Mouse (Mus musculus) kidney, adult 9 months (tissue): Measurements from ENCODE around the gene Adgrf1.

ENCODE experiments used
- DNase-seq: peaks from one replicate; pipeline ENCODE4 v3.0.0; 2022

Adgrf1 gene

DNA sequence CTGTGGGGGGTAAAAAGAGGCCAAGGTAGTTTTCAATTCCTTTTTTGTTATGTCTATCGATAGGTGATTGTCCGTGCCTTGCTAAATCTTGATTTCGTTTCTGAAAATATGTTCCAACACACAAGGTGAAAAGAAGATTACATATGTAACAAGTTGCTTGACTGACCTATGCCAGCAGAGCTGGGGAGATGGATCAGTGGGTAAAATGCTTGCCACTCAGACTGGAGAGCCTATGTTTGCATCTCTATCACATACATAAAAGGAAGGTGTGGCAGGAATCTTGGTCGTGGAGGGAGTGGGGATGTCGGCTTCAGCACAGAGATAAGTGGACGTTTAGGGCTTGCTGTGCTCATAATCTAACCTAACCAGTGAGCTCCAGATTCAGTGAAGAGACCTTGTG is 93.8 kb downstream of the Adgrf1 start:
- DNase-seq, result no peak

DNA sequence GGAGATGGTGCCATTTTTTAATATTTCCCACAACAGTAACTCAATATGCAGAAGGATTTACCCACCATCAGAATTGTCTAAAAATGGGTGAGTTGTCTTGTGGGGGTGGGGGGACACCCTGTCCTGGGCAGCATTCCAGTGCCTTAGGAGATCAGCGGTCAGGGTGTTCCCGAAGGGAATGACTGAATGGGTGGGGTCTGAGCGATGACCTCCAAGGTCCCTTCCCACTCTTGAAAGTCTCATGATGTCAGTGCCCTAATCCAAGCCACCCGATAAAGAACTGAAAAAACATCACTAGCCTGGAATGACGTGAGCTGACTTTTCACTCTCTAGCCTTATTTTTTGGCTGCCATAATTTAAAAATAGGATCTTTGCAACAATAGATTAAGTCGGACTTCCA is 95.2 kb downstream of the Adgrf1 start:
- DNase-seq, result peak; percentile 47

DNA sequence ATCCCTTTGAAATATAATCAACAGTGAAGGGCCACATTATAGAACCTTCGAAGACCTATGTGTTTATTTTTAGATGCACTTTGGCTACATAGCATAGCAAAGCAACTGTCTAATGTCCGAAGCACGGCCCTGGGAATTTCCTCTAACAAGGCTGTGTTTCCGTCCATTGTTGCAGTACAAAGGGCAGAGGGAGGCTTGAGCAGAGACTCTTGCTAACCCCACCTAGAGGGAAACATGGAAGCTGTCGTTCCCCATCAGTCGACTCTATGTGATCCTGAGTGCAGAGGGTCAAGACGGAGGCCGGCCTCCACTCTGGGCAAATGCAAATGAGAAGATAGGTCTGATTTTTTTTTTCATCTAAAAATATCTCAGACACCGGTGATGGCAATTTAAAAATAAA is 96.4 kb downstream of the Adgrf1 start:
- peak; percentile 65 for DNase-seq

DNA sequence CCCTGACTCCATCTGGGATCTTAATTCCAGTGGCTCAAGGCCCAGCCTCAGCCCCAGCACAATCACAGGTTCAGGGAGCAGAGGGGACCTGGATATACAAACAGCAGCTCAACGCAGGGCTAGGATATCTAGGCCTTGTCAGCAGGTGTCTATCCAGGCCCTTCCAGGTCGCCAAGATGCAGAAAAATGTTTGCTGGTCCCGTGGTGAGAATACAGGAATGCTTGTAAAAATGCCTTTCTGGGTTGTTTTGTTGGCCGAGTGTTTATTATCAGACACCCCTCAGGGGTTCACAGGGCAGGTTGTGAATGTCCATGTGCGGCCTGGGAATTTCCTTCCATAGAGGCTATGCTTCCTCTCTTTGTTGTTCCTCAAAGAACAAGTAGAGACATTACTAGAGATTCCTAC is 98.0 kb downstream of the Adgrf1 start:
- DNase-seq, result peak; percentile 33

DNA sequence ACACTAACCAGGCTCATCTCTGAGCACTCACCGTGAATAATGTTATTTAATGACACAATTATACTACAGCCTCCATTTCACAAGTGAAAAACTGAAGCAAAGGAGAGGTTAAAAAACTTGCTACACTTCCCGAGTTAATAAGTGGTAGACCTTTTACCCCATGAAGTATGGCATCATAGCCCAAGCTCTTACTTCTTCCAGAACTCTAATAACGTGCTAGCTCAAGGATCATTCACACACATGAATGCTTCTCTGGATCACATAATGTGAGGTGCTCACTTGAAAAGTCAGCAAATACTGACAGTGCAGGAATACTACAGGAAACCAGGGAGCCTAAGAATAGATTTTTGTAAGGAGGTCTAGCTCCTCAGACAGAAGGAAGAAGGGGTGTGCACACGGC is 102.5 kb downstream of the Adgrf1 start:
- no peak for DNase-seq

DNA sequence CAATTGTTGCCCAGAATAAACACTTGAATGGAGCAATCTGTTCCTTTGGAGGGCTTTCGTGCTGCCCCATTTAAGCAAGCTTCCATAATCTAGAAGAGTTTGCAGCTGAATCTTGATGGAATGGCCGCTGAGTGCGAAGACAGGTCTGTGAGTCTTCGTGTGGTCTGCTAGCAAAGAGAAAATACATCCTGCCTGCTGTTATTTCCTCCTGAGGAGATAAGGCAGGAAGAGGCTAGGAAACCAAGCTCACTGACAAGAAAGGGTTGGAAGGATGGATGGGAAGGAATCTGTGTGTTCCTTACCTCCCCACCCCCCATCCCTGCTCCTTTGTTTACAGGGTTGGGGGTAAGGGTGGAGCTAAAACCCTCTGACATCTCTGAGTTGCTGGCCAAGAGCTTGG is 103.9 kb downstream of the Adgrf1 start:
- no peak for DNase-seq
